Mouse (Mus musculus) CD4-positive, CD25-positive, alpha-beta regulatory T cell, adult 4 months (primary cell): ENCODE results near the gene Kcne4. TPM values are rescaled to one million over a fixed set of nuclear protein-coding genes. Genes with fewer than 3 reads are reported as not detected.

Experiments
- ATAC-seq: one replicate; pipeline ENCODE4 v1.8.0; 2017
- polyA plus RNA-seq, 2 experiments: library from polyadenylated mRNA; unstranded; fragments of 100-300 nt; shearing (Covaris generic); gene quantifications; one replicate each; pipeline ENCODE4 v1.2.1; 2017

Kcne4 gene
- polyA plus RNA-seq, 2 experiments from 2014 or later: not detected

GRCm38 (mm10) chr1:78862281-78862680 is 45.7 kb downstream of the Kcne4 start:
- no peak for ATAC-seq

GRCm38 (mm10) chr1:78863833-78864232 is 47.3 kb downstream of the Kcne4 start:
- ATAC-seq: no peak

- no peak for ATAC-seq
These were observed 47.8 kb downstream of the Kcne4 start for GRCm38 (mm10) chr1:78864351-78864750.

GRCm38 (mm10) chr1:78864799-78865346 is 48.3 kb downstream of the Kcne4 start:
- no peak for ATAC-seq

- no peak for ATAC-seq
These were observed 49.4 kb downstream of the Kcne4 start for GRCm38 (mm10) chr1:78865991-78866390.

GRCm38 (mm10) chr1:78866455-78866854 is 49.9 kb downstream of the Kcne4 start:
- no peak for ATAC-seq

Other genes with a start within 250 kb of the Kcne4 start
- 1 to 10 TPM; 3.8 to 4.7 TPM for gene Acsl3, start 158.9 kb upstream of the Kcne4 start, polyA plus RNA-seq
- under 1 TPM; 0.65 to 0.87 TPM for gene Utp14b, start 158.7 kb upstream of the Kcne4 start, polyA plus RNA-seq